Mouse (Mus musculus): ENCODE measurements around the gene Gm11541.

Gm11541 gene

GRCm38 (mm10) chr11:94704472-94704871 is at the start of gene Gm11541:
Gene Gm11541, minus strand, starts transcription at chr11:94704499.
- DNase-seq (ENCODE audit: low spot score in 2 of 2): no peak

GRCm38 (mm10) chr11:94752946-94753713 is 48.8 kb upstream of the Gm11541 start:
- DNase-seq (ENCODE audit: low spot score in 2 of 2): no peak

GRCm38 (mm10) chr11:94741732-94742272 is 37.5 kb upstream of the Gm11541 start, which contains the start of gene Cdc34b:
Gene Cdc34b, plus strand, starts transcription at chr11:94741782.
- no peak for DNase-seq (ENCODE audit: low spot score in 2 of 2)

GRCm38 (mm10) chr11:94735746-94736145 is 31.4 kb upstream of the Gm11541 start:
- no peak for DNase-seq (ENCODE audit: low spot score in 2 of 2)

GRCm38 (mm10) chr11:94732773-94733172 is 28.5 kb upstream of the Gm11541 start:
- DNase-seq (ENCODE audit: low spot score in 2 of 2): no peak

GRCm38 (mm10) chr11:94731229-94731628 is 26.9 kb upstream of the Gm11541 start:
- DNase-seq (ENCODE audit: low spot score in 2 of 2): no peak

GRCm38 (mm10) chr11:94730261-94730660 is 26.0 kb upstream of the Gm11541 start:
- peak; percentile 41 to 79 for DNase-seq (ENCODE audit: low spot score in 2 of 2)

- DNase-seq (ENCODE audit: low spot score in 2 of 2): no peak
These were observed 25.3 kb upstream of the Gm11541 start for GRCm38 (mm10) chr11:94729565-94729964.

- no peak for DNase-seq (ENCODE audit: low spot score in 2 of 2)
These were observed 24.2 kb upstream of the Gm11541 start for GRCm38 (mm10) chr11:94728545-94728944.

GRCm38 (mm10) chr11:94727306-94727705 is 23.0 kb upstream of the Gm11541 start:
- DNase-seq (ENCODE audit: low spot score in 2 of 2): no peak

GRCm38 (mm10) chr11:94719216-94719615 is 14.9 kb upstream of the Gm11541 start:
- DNase-seq (ENCODE audit: low spot score in 2 of 2): no peak

- DNase-seq (ENCODE audit: low spot score in 2 of 2): no peak
These were observed 14.0 kb upstream of the Gm11541 start for GRCm38 (mm10) chr11:94718113-94718909.

GRCm38 (mm10) chr11:94717239-94717638 is 12.9 kb upstream of the Gm11541 start:
- DNase-seq (ENCODE audit: low spot score in 2 of 2): no peak

GRCm38 (mm10) chr11:94716754-94717153 is 12.5 kb upstream of the Gm11541 start:
- no peak for DNase-seq (ENCODE audit: low spot score in 2 of 2)

GRCm38 (mm10) chr11:94715622-94716021 is 11.3 kb upstream of the Gm11541 start:
- no peak for DNase-seq (ENCODE audit: low spot score in 2 of 2)

- no peak for DNase-seq (ENCODE audit: low spot score in 2 of 2)
These were observed 9.1 kb upstream of the Gm11541 start for GRCm38 (mm10) chr11:94713246-94713860.

GRCm38 (mm10) chr11:94704020-94704419 is 279 bp downstream of the Gm11541 start:
- DNase-seq (ENCODE audit: low spot score in 2 of 2): no peak

- no peak for DNase-seq (ENCODE audit: low spot score in 2 of 2)
These were observed 2.1 kb downstream of the Gm11541 start for GRCm38 (mm10) chr11:94702216-94702610.

GRCm38 (mm10) chr11:94701401-94702215 is 2.7 kb downstream of the Gm11541 start:
- no peak for DNase-seq (ENCODE audit: low spot score in 2 of 2)

- no peak for DNase-seq (ENCODE audit: low spot score in 2 of 2)
These were observed 4.9 kb downstream of the Gm11541 start for GRCm38 (mm10) chr11:94699399-94699798.
